Mouse (Mus musculus): ENCODE results near the gene Mybpc3. TPM values are rescaled to one million over a fixed set of nuclear protein-coding genes. Genes with fewer than 3 reads are reported as not detected.
A peak's percentile ranks its signal among the peaks of the same experiment; 100 is the strongest.
"Not testable (repeated sequence)": the region's sequence is repeated elsewhere in the genome, so short reads cannot be mapped to it uniquely, and the experiment has no call there.

The Mybpc3 gene
- polyA plus RNA-seq, 1 experiment: not detected

DNA sequence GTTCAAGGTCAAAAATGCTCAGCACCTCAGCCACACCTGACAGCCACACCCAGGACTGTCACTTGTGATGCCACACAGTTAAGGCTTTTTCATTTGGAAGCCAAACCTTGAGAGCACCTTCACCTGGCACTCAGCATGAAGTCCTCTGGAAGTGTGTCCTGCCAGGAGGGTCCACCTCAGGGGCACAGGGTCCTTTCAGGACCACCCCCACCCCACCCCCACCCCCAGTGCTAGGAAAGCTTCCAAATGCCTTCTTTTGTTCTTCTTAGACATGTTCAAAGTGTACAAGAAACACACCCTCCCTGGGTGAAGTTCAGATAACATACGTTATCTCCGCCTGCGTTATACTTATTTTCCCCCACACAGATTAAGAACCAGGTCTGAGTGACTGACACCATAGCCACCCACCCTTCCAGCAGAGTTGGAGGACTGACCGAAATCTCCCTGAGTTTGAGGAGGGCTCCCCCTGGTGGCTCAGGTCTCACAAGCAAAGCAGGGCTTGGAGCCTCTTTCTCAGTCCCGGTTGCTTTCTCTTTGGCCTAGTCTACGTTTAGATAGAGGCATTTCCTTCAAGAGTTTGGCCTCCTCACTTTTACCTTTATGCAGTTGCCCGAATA is 16.7 kb upstream of the Mybpc3 start:
- no peak overlapping the region for H3K4me3 ChIP-seq (ENCODE audit: insufficient read depth, low read depth, low read length)
- 2% methylated on average over 7 of the region's 7 CpGs for WGBS
- H3K4me1 ChIP-seq (ENCODE audit: control insufficient read depth, insufficient read depth, low read length): no peaks in the 10 kb centered on the region
- TF ChIP-seq POLR2A (IDR thresholded peaks at IDR 0.05; ENCODE audit: insufficient read depth, low read depth, low read length) (no peak), CTCF (IDR thresholded peaks at IDR 0.05; ENCODE audit: insufficient read depth, low read depth, low read length) (peak; percentile 87)
- H3K27ac ChIP-seq (ENCODE audit: insufficient read depth, low read depth, low read length): no peak overlapping the region

DNA sequence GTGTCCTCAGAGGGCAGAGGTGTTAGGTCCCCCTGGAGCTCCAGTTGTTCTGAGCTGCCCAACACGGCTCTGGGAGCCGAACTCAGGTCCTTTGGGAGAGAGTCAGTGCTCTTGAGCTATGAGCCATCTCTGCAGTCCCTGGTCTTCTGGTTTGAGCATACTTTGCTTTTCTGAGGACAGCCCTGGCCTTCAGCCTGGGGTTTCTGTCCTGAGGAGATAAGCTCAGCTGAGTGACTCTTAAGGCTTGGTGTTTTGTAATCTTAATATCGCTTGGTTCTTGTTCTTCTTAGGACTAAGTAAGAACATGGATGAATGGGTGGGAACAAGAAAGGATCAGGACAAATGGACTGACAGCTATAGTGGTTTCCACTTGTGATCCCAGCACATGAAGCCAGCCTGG is 9.8 kb upstream of the Mybpc3 start:
- TF ChIP-seq CTCF (IDR thresholded peaks at IDR 0.05; ENCODE audit: insufficient read depth, low read depth, low read length) (no peak), POLR2A (IDR thresholded peaks at IDR 0.05; ENCODE audit: insufficient read depth, low read depth, low read length) (no peak)
- Histone ChIP-seq H3K27ac (ENCODE audit: insufficient read depth, low read depth, low read length) (no peak overlapping the region), H3K4me1 (ENCODE audit: control insufficient read depth, insufficient read depth, low read length) (no peaks in the 10 kb centered on the region), H3K4me3 (ENCODE audit: insufficient read depth, low read depth, low read length) (no peak overlapping the region)
- WGBS: 91% methylated on average over 3 of the region's 3 CpGs

DNA sequence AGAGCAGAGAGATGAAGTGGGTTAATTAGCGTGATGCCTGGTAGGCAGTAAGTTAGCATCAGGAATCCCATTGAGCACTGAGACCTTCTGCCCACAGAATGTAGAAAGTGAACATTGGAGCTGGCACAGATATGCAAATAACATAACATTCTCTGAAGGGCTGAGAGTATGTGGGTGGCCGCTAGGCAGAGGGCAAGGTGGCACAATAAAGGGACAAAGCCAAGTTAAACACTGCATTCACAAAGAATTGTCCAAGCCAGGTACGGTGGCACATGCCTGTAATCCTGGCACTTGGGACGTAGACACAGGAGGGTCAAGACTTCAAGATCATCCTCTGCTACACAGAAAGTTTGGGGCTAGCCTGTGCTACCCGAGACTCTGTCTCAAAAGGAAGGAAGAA is 8.7 kb upstream of the Mybpc3 start:
- 83% methylated on average over 5 of the region's 5 CpGs for WGBS
- Histone ChIP-seq H3K27ac (ENCODE audit: insufficient read depth, low read depth, low read length) (no peak overlapping the region), H3K4me1 (ENCODE audit: control insufficient read depth, insufficient read depth, low read length) (no peaks in the 10 kb centered on the region), H3K4me3 (ENCODE audit: insufficient read depth, low read depth, low read length) (no peak overlapping the region)
- TF ChIP-seq POLR2A (IDR thresholded peaks at IDR 0.05; ENCODE audit: insufficient read depth, low read depth, low read length) (no peak), CTCF (IDR thresholded peaks at IDR 0.05; ENCODE audit: insufficient read depth, low read depth, low read length) (no peak)

DNA sequence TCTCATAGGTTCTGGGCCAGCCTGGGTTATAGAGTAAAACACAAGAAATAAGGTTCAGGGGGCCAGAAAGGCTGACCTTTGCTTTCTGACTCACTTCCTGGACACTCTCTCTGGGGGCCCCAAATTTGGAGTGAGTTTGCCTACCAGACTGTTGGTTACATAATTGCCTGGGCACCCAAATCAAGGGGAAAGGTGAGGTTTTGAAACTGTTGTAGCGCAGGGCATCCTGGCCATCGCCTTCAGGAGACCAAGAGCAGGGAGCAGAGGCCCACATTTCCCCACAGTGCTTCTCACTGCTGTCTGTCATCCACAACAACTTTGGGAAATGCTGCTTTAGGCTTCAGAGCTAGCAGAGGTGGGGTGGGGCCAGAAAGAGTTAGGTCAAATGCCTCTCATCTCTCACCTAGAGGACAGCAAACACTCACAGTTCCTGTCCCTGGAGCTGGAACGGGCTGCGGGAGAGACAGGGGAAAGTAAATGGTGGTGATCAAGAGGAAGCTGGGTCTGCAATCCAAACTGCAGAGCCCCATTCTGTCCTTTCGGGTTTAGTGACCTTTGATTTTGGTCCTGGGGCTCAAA is 8.0 kb upstream of the Mybpc3 start:
- H3K27ac ChIP-seq (ENCODE audit: insufficient read depth, low read depth, low read length): no peak overlapping the region
- WGBS: 96% methylated on average over 5 of the region's 5 CpGs
- peaks cover 1% of the 10 kb centered on the region for H3K4me1 ChIP-seq (ENCODE audit: control insufficient read depth, insufficient read depth, low read length)
- H3K4me3 ChIP-seq (ENCODE audit: insufficient read depth, low read depth, low read length): no peak overlapping the region
- TF ChIP-seq CTCF (IDR thresholded peaks at IDR 0.05; ENCODE audit: insufficient read depth, low read depth, low read length) (no peak), POLR2A (IDR thresholded peaks at IDR 0.05; ENCODE audit: insufficient read depth, low read depth, low read length) (no peak)

DNA sequence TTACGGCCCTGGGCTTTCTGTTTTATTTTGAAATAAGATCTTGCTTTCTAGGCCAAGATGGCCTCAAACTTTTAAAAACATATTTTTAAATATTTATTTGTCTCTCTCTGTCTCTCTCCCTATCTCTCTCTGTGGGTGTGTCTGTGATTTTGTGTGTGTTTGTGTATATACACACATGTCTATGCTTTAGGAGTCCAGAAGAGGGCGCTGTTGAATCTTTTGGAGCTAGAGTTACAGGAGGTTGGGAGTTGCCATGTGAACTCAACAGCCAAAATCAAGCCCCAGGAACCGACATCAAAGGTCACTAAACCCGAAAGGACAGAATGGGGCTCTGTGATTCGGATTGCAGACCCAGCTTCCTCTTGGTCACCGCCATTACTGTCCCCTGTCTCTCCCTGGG is 7.5 kb upstream of the Mybpc3 start:
- TF ChIP-seq POLR2A (IDR thresholded peaks at IDR 0.05; ENCODE audit: insufficient read depth, low read depth, low read length): no peak
- TF ChIP-seq CTCF (IDR thresholded peaks at IDR 0.05; ENCODE audit: insufficient read depth, low read depth, low read length): no peak
- no peak overlapping the region for H3K27ac ChIP-seq (ENCODE audit: insufficient read depth, low read depth, low read length)
- 78% methylated on average over 6 of the region's 6 CpGs for WGBS
- no peak overlapping the region for H3K4me3 ChIP-seq (ENCODE audit: insufficient read depth, low read depth, low read length)
- peaks cover 6% of the 10 kb centered on the region for H3K4me1 ChIP-seq (ENCODE audit: control insufficient read depth, insufficient read depth, low read length)

DNA sequence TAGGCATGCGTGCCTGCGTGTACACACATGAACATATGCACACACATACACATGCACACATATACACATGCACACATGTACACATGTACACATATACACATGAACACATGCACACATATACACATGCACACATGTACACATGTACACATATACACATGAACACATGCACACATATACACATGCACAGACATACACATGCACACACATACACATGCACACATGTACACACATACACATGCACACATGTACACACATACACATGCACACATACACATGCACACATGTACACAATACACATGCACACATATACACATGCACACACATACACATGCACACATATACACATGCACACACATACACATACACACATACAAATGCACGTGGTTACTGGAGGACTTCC is 6.1 kb upstream of the Mybpc3 start:
- not testable (repeated sequence) for H3K27ac ChIP-seq (ENCODE audit: insufficient read depth, low read depth, low read length); H3K4me3 ChIP-seq (ENCODE audit: insufficient read depth, low read depth, low read length); H3K4me1 ChIP-seq (ENCODE audit: control insufficient read depth, insufficient read depth, low read length)
- WGBS: 93% methylated on average over 3 of the region's 3 CpGs

DNA sequence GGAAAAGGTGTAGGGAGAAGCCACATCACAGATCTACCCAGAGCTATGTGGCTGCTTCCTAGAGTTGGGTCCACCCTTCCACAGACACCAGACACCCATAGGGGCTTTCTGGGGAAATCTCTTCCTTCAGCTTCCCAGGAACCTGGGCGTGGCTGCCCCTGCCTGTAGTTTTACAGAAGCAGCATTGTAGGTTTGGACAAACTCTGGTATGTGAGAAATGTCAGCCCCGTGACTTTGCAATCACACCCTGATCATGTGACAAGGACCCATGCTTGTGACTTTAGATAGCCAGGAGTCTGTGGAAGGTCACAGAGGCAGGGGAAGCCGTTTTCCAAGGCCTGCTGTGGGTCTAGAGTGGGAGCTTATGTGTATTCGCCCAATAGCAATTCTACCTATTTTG is 5.5 kb upstream of the Mybpc3 start:
- Histone ChIP-seq H3K4me3 (ENCODE audit: insufficient read depth, low read depth, low read length) (no peak overlapping the region), H3K4me1 (ENCODE audit: control insufficient read depth, insufficient read depth, low read length) (peaks cover 6% of the 10 kb centered on the region), H3K27ac (ENCODE audit: insufficient read depth, low read depth, low read length) (no peak overlapping the region)
- TF ChIP-seq POLR2A (IDR thresholded peaks at IDR 0.05; ENCODE audit: insufficient read depth, low read depth, low read length) (no peak), CTCF (IDR thresholded peaks at IDR 0.05; ENCODE audit: insufficient read depth, low read depth, low read length) (no peak)
- 68% methylated on average over 4 of the region's 4 CpGs for WGBS

DNA sequence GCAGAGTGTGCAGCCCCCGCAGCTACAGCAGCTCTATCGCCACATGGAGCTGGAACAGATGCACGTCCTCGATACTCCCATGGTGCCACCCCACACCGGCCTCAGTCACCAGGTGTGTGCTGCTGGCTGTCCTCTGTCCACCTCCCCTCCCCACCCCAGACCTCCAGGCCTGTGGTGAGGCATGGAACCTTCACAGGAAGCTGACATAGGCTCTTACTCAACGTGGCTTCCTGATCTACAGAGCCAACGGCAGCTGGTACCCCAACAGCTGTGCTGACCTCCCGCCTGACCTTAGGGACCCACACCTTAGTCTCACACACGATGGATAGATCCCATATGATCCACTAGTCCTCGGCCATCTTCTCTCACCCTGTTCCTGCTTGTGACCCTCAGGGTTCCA is 4.6 kb upstream of the Mybpc3 start:
- TF ChIP-seq CTCF (IDR thresholded peaks at IDR 0.05; ENCODE audit: insufficient read depth, low read depth, low read length) (no peak), POLR2A (IDR thresholded peaks at IDR 0.05; ENCODE audit: insufficient read depth, low read depth, low read length) (no peak)
- no peak overlapping the region for H3K4me3 ChIP-seq (ENCODE audit: insufficient read depth, low read depth, low read length)
- H3K27ac ChIP-seq (ENCODE audit: insufficient read depth, low read depth, low read length): no peak overlapping the region
- peaks cover 6% of the 10 kb centered on the region for H3K4me1 ChIP-seq (ENCODE audit: control insufficient read depth, insufficient read depth, low read length)
- WGBS: 77% methylated on average over 10 of the region's 10 CpGs

DNA sequence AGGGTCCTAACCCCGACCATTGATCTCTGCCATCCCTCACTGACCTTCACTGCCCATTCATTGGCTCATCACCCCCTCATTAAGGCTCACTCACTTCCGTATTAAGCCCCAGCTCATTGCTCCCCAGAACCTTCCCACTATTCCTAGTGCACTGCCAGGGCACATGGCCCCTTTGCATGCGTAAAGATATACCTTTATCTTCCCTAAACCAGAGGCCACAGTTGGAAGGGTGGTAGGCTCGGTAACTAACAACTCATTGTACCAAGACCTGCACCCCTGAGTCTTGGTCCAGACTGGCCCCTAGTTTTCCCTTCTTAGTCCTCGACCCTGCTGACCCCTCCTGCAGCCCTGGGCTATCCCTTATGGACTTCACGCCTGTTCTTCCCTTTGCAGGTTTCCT is 4.1 kb upstream of the Mybpc3 start:
- peaks cover 6% of the 10 kb centered on the region for H3K4me1 ChIP-seq (ENCODE audit: control insufficient read depth, insufficient read depth, low read length)
- no peak overlapping the region for H3K4me3 ChIP-seq (ENCODE audit: insufficient read depth, low read depth, low read length)
- TF ChIP-seq POLR2A (IDR thresholded peaks at IDR 0.05; ENCODE audit: insufficient read depth, low read depth, low read length) (no peak), CTCF (IDR thresholded peaks at IDR 0.05; ENCODE audit: insufficient read depth, low read depth, low read length) (no peak)
- no peak overlapping the region for H3K27ac ChIP-seq (ENCODE audit: insufficient read depth, low read depth, low read length)
- WGBS: 77% methylated on average over 6 of the region's 6 CpGs
